Mouse (Mus musculus): Measurements from ENCODE around the gene Zfhx2.

DNA sequence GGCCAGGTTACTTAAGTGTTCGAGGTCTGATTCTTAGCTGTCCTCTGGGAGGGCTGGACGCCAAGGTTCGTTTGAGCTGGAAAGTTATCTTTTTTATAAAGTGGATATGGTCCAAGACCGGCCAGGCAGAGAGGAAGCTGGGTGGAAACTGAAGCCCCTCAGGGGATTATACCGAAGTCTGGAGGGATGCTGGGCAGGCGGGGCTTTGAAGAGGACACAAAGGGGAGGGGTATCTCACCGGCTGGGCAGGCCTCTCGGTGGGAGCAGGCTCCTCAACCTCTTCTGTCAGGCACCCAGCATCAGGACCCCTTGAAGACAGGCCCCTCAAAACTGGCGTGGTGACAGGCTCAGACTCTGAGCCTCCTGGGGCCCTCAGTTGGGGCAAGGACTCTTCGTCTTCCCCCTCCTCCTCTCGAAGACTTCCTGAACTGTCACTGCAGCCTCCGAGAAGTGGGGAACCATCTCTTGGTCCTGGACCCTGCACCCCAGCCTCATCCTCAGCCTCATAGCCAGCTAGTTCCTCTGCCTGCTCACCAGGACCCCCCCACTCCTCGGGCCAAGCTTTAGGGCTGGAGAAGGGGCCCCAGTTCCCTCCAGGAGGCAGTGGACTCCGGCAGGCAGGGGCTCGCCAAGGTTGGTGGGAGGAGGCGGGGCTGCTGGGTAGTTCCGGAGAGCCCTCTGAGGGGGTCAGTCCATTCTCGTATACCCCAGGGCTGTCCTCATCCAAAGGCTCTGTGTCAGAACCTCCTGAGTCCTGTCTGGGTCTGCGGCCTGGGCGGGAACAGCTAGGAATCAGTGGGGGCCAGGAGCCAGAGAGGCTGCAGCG lies 17.1 kb upstream of the Zfhx2 start:
- TF ChIP-seq CTCF (IDR thresholded peaks at IDR 0.05; ENCODE audit: low read depth, low read length) (no peak), POLR2A (IDR thresholded peaks at IDR 0.05; ENCODE audit: borderline replicate concordance, low read depth, low read length) (no peak)
